Mouse (Mus musculus) cerebellum, postnatal 4 days (tissue): ENCODE data around the gene Ngly1.
"Not testable (repeated sequence)": the region's sequence is repeated elsewhere in the genome, so short reads cannot be mapped to it uniquely, and the experiment has no call there.

Source experiments
- DNase-seq, 2 experiments: peaks; one replicate each; pipeline ENCODE4 v3.0.0; 2022; ENCODE audit warnings: low spot score in 2 of 2, mixed read lengths in 1 of 2

Gene Ngly1

DNA sequence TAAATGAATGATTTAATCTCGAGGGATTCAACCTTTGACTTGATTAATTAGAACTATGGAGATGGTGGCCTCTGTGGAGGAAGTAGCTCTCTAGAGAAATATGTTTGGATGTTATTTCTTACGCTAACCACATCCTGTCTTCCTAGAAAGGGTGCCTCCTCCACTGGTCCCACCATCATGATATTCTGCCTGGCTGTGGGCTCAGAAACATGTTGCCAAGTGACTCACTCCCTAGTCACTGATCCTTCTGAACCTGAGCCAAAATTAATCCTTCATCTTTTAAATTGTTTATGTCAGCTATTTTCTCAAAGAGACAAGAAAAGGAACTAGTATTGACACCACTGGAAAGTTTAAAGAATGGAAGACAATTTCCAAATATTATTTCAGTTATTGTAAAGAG lies 7.1 kb downstream of the Ngly1 start:
- DNase-seq, result no peak

DNA sequence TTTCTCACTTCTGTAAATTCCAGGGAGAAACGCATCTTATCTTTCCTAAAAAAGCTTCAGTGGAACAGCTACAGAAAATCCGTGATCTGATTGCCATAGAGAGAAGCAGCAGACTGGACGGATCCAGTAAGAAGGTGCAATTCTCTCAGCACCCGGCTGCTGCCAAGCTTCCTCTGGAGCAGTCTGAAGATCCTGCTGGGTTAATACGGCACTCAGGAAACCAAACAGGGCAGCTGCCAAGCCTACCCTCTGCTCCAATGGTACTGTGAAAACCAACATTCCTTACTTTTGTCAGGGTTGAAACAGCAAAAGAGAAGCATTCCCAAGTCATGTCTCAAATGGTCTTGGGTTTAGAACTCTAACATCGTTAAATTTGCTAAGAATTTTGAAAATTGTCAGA lies 11.5 kb downstream of the Ngly1 start:
- DNase-seq, result peak in 1 of 2 experiments; percentile 19

DNA sequence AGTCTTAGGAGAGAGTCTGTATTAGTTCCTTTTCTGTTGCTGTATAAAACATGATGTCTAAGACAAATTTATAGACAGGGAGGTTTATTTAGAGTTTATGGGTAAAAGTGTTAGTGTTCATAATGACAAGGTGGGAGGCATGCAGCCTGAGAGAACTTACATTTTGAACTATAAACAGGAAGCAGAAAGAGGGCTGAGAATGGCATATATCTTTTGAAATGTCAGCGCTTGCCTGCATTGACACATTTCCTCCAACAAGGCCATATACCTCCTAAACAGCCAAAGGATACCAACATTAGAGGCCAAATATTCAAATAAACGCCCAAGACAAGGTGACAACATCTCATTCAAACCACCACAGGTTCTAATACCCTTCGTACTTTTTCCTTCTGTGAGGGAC lies 12.8 kb downstream of the Ngly1 start:
- DNase-seq, result no peak

DNA sequence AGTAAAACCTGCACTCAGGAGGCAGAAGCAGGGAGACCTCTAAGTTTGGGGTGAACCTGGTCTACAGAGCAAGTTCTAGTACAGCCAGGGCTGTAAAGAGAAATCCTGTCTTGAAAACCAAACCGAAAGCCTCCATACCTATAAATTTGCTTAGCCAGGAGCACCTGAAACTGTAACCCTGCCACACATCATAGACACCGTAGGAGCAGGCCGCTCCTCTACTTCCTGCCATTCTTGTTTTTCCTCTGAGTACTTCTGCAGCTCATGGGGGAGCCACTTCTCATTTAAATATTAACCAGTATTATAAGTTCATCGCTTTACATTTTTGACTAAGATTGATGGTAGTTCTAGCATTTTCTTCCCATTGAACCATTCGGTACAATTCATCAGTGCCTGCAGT lies 17.9 kb downstream of the Ngly1 start:
- DNase-seq, result no peak

DNA sequence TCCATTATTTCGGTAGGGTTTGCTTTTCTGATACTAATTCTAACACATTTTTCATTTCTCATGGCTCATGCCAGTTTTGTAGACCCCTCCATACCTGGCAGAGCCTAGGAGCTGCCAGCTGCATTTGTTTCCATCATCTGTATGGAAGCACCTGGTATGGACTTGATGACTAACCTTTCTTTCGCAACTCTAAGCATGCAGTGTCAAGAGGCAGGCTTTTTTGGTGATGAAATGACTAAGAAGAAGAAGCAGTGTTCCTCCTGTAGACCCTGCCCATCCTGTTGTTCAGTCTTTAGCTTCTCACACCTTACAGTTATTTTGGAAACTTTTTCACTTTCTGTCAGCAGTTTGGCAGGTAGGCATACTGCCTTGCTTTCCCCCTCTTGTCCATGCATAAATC lies 20.7 kb downstream of the Ngly1 start:
- DNase-seq, result no peak

DNA sequence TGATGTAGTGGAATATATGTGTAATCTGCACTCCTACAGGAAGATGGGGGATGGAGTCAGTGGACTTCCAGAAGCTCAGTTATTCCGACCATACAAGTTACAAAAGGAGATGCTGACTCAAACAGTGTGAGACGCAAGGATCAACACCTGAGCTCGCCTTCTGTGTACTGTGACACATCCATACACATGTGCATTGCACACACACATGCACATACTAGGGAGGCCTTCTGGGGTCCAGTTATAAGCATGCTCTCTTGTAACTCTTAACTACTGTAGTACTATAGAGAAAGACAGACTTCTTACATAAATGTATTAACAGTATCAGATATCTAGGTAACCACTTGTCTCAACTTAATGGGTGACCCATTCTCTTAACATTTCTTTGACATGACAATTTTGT lies 24.6 kb downstream of the Ngly1 start:
- no peak for DNase-seq

DNA sequence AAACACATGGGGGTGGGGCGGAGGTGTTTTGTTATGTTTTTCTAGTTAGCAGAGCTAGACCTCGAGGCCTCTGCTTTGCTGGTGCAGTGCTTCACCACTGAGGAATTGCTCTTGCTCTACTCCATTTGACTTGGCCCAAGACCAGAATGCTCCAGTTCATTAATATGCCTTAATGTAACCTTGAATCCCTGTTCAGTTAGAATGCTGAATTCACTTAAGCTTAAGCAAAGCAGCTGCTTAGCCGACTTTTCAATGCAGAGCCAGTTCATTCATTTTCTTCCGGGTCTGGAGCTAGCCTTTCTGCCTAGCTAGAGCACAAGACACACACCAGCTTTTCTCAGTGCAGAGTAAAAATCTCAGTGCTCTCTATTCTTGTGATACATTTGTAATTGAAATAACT lies 30.1 kb downstream of the Ngly1 start:
- no peak for DNase-seq

DNA sequence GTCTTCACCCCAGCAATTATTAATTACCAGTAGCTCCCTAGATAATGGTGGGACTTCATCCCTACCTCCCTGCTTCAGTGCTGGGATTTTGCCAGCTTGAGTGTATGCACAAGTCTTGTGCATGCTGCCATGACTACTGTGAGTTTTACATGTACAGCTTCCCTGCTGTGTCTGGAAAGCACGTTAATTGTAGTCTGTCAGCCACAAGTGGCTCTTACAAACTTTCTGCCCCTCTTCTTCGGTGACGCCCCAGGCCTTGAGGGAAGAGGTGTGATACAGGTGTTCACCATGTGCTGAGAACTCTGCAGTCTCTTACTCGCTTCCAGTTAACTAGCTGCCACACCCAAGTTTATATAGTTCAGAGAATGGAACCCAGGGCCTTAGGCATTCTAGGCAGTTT lies 34.9 kb downstream of the Ngly1 start:
- DNase-seq, result no peak

DNA sequence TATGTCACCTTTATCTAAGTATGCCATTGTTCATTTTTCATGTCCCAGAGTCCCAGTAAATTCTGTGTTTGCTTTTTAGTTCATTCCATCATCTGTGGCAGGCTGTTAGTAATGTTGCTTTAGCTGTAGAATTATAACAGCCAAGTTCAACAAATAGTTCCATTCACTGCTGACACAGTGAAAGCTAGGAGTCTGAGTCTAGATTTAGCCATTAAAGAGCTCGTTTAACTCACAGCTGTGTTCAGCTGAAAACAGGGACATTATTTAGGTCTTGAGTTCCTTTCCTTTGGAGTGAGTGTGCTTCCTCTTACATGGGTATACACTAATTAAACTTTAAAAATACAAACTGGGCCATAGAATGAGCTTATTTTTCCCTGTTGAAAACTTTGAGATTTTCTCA lies 43.3 kb downstream of the Ngly1 start:
- no peak for DNase-seq

DNA sequence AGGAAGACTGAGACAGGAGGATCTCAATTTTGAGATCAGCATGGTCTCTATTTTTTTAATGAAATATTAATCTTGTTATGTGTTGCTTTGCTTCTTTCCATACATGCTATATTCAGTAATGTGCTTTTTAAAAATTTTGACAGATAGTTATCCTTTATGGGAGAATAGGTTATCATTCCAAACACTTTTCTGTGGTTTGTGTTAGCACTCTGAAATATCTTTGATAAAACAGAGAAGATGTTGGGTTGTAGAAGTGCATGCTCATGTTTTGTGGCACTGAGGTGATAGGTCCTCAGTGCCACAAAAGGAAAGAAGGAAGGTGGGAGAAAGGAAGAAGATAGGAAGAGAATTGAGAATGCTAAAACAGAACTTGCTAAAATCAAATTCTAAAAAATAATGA lies 43.9 kb downstream of the Ngly1 start:
- no peak for DNase-seq

DNA sequence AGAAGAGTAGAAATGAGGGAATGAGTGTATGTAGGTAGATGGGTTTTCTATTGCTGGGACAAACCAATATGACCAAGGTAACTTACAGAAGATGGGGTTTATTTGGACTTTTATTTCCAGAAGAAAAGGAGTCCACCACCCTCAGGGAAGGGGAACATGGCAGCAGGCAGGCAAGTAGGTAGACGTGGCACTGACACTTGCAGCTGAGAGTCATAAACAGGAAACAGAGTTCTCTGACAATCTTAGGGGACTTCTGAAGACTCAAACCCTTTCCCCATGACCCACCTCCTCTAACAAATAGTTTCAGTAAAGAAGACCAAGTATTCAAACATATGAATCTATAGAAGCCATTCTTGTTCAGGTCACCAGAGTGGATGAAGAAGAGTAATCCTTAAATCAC lies 44.8 kb downstream of the Ngly1 start:
- DNase-seq, result no peak

DNA sequence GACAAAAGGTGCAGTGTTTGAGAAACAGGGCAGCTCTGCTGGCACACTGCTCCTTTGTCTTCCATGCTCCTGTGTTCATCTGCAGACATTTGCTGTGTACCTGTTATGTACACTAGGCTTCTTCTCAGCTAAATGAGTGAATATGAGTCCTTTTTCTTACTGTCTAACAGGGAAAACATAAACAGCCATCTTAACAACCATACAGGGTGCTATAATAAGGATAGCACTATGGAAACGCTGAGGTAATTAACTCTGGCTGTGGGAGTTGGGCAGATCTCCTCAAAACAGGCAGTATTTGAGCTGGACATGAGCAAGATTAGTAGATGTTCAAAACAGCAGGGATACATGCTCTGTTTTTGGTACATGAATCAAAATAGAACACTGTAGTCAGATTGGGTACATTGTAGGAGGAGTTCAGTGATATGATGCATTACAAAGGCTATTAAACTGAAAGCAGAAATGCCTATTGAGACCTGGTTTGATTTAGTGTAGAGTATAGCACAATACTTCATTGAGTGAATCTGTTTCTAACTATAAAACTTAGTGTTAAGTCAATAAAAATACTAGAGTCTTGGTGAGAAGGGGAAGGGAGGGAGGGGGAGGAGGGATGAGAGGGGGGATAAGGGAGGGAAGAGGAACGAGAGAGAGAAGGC lies 47.9 kb downstream of the Ngly1 start:
- DNase-seq, result no peak

DNA sequence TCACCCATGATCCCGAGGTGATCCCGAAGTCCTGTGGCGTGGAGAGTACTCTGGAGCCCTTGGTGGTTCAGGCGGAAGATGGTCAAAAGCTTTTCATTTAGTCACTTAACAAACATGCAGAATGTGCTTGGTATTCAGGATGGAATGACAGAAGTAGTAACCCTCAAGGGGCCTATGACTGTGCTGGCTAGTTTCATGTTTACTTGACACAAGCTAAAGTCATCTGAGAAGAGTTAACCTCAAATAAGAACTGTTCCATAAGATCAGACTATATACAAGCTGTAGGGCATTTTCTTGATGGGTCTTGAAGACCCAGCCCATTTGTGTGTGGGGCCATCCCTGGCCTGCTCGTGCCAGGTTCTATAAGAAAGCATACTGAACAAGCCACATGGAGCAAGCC lies 52.7 kb downstream of the Ngly1 start:
- no peak for DNase-seq

DNA sequence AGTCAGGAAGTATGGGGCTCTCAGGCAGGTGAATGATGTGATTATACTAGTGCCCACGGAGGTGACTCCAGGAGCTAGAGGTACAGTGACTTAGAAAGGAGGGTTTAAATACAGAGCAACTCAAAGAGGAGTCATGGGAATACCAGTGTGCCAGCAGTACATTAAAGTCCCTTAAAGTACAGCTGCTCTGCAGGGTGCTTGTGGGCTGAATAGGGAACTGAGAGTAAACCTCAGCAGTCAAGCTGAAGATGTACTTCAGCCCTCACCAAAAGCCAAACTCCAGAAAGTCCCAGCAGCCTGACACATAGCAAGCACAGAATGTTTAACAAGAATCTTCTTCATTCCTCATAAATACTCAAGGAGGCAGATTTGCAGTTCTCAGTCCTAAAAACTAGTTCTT lies 53.6 kb downstream of the Ngly1 start:
- no peak for DNase-seq

DNA sequence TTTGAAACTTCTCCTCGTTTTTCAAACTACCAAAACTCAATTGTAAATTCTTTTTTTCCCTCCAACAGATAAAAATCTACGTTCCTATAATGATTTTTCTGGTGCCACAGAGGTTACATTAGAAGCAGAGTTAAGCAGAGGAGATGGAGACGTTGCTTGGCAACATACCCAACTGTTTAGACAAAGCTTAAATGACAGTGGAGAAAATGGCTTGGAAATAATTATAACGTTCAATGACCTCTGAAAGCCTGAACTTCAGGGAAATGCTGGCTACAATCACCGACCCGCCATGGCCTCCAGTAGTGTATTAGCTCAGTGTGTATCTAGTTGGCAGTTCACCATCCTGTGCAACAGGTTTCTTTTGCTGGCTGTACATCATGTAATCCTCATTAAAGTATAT lies 61.7 kb downstream of the Ngly1 start:
- no peak for DNase-seq

DNA sequence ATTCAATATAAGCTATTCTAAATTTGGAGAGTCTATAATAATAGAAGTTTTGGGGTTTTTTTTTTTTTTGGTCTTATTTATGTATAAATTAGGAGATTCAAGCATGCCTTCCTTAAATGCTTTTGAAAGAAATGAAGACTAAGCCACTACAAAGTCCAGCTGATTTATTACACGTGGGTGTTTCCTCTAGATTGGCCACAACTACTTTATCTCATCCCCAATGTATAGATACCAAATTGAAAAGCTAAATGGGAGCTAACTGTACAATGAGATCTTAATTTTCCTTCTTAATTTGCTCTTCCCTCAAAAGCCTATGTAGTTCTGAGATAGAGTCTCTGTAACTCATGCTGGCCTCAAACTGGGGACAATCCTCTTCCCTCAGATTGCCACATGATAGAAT lies 63.5 kb downstream of the Ngly1 start:
- DNase-seq, result no peak

DNA sequence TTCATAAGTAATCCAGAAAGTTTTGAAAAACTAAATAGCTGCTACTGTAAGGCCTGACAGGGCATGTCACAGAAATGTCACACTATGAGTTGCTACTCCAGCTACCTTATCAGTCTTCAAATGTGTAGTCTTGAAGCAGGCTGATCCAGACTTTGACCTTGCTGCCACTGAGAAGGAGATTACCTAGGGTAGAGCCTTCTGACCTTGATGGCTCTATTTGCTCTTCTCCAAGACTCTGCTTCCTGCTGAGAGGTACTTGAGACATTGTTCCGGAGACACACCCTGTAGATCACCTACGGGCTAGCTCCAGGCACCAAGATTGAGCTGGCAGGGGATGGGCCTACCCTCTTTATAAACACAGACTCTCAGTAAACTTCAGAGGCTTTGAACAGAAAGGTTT lies 64.0 kb downstream of the Ngly1 start:
- DNase-seq, result not testable (repeated sequence)

DNA sequence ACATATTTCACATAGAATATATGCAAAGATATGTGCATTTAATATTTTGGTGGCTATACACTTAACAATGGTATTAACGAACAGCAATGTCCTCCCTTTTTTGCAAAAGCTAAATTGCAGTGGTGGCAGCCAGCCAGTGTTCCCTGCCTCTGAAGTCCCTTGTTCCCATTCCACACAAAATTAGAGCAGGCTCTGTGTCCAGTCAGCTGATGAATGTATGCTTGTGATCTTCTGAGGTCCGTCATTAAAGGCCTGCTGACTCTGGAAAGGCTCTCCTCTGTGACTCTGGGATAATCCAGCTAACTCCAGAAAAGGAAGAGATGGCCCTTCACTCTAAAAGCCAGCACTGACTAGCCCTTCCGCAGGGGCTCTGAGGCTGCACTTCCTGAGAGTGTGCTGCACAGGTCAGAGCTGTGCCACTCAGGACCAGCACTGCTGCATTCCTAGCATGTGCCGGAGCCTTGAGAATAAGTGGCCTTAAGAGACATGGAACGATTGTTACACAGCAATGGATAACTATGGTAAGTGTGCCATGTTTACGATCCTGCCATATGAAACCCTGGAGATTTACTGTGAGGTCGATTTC lies 64.9 kb downstream of the Ngly1 start:
- DNase-seq, result no peak

DNA sequence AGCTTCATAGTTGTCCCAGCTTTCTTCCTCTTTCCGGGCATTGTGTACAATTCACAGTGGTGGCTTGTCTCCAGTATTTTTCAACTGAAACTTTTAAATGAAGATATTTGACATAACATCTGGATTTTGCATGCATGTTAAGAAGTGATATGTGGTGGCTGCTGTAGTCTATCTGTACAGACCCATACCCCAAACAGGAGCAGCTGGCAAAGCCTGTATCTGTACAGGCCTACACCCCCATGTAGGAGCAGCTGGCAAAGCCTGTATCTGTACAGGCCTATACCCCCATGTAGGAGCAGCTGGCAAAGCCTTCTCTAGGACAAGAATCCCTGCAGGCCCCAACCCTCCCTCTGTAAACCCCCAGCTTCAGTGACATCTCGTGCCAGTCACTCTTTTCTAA lies 65.8 kb downstream of the Ngly1 start:
- no peak for DNase-seq

DNA sequence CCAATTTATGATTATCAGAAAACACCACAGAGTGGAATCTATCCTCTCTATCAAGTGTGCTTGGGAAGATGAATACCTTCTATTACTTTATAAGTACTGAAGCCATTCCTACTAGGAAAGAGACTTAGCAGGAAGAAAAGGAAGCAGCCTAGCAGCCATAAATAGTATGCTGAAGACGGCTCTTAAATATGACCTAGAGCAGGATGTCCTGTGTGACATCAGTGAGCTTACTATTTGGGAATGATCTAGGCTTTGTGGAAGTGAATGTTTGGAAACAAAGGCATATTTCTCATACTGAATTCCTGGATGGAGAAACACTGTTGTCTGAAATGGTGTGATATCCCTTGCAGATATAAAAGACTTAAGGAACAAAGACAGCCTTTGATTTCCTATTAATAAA lies 67.6 kb downstream of the Ngly1 start:
- DNase-seq, result no peak

DNA sequence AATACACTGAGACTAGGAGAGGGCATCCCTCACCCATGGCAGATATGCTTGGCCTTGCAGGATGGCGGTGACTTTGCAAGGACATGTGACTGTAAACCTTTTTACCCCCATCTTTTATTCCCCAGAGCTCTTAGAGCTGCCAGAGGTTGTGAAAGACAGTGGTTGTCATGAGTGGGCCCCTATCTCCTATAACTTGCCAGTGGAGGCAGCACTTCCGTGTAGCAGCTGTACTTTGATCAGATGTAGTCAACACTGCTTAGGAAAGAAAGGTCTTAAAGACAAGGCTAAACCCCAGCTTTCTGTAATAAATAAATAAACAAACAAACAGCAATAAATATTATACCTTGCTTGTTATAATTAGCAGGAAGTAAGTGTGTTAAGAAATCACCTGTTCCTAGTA lies 70.7 kb downstream of the Ngly1 start:
- DNase-seq, result no peak

DNA sequence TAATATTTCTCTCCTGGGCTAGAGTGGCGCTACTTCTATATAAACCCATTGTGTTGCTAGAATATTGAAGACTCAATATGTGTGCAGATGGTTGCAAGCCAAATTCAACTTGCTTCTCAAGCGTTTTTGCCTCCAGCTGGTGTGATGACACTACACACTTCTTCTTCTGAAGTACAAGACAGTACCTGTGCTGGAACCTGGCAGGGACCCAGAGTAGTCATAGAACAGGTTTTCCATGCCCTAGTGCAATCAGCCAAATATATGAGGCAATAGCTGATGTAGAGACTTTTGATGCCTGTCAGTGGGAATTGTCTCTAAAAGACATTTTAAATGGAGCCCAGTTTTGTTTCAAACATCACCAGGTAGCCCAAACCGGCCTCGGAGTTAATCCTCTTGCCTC lies 75.3 kb downstream of the Ngly1 start:
- no peak for DNase-seq

DNA sequence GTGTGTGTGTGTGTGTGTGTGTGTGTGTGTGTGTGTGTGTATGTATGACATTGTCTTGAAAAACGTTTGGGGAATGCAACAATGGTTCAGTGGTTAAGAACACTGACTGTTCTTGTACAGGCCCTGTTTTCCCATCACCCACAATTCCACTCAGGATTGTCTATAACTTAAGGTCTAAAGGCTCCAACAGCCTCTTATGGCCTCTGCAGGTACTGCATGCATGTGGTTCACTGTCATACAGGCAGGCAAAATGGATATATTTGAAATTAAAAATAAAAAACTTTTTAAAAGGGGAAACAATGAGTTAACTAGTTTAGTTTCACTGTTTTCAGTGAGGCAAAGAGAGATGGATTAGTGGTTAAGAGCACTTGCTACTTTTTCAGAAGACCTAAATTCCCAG lies 76.1 kb downstream of the Ngly1 start:
- DNase-seq, result no peak

DNA sequence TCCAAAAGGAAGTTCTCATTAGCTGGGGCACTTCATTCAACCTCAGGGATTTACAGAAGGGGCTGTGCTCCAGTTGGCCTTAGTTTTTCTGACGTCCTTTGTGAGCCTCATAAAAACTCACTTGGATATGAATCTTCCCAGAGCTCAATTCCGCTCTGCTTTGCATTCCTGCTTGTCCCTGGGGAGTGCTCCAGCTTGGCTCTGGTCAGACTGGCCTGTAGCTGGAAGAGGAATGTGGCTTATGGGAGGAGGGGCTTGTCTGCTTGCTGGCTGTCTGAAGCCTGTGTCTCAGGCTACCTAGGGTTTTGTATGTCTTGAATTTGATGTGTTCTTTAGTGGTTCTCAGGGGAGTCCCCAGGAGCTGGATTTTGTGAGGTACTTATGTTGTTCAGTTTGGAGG lies 79.5 kb downstream of the Ngly1 start:
- DNase-seq, result no peak
